Mouse (Mus musculus) heart, postnatal 14 days (tissue): ENCODE results near the gene Hsd17b13. TPM values are rescaled to one million over a fixed set of nuclear protein-coding genes. Genes with fewer than 3 reads are reported as not detected.

ENCODE experiments used
- DNase-seq, 2 experiments: peaks; one replicate each; pipeline ENCODE4 v3.0.0; 2021 to 2022
- intact Hi-C: fragments of 180-260 bp; cut with DNase I; formaldehyde crosslinking; loops from one replicate; pipeline ENCODE4 v1.15.1; 2025
- total RNA-seq, 2 experiments: library from RNA; stranded (reverse); gene quantifications; 2 replicates each; pipeline ENCODE4 v1.2.3; 2021

Hsd17b13 gene
- total RNA-seq, 2 experiments from 2014 or later = not detected

DNA sequence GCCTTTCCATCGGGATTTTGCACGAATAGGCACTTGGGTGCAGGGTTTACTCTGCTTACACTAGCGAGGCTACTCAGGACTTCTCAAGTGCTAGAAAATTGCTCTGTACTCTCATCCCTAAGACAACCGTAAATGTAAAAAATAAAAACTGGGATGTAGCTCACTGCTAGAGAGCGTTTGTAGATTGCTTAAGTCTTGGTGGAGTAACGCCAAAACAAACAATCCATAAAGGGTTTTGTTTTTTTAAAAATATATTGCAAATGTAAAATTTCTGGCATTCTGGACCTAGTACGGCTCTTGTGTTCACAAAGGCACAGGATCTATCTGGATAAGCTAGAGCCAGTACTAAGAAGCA, 49.0 kb downstream of the Hsd17b13 start:
- intact Hi-C loops = loop anchor here (5.0 kb wide), 1 partner anchor 246 kb away; no protein-coding TSS in a partner anchor
- DNase-seq = no peak

DNA sequence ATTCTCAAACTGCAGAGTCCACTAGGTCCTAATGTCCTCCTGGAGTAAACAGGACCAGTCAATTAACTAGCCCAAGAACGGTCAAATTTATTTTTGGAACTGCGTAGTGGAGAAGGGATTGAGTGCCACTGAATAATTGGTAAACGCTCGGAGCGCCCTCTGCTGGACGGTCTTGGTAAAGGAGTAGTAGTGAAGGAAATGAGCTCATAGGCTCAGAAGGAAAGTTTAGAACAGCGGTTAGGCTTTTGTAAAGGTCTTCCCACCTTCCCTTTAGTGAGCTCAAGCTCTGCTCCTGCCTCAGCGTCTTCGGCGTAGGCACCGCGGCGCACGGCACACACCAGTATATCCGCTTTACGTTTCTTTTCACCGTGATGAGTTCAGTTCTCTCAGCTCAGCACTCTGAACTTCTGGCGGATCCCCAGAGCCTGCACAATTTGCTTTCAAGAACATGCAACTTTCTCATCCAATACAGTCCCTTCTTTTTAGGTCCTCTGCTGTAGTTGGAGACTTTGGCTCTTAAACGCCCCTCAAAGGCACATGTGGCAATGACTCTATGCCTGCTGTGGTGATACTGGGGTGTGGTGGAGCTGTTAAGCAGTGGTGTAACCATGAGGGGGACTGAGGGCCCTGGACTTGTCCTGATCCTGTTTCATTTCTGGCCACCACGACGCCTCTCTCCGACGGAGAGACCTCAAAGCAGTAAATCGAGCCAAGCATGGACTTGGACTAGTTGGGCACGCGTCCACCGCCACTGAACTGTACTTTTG, 49.6 kb downstream of the Hsd17b13 start:
- intact Hi-C loops = loop anchor here (1.0 to 5.0 kb wide), 2 partner anchors 71 to 245 kb away; no protein-coding TSS in a partner anchor
- peak; percentile 91 to 97 for DNase-seq

DNA sequence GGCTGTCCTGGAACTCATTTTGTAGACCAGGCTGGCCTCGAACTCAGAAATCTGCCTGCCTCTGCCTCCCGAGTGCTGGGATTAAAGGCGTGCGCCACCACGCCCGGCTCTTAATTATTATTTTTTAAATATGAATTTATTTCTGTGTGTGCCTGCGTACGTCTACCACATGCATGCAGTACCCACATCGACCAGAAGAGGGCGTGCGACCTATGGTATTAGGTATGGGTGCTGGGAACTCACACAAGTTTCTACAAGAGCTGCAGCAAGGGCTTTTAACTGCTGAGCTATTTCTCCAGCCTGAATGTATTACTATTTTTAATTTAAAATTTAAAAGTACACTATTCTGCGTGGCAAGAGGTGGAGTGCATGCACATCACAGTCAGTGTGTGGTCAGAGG, 50.8 kb downstream of the Hsd17b13 start:
- no peak for DNase-seq
- intact Hi-C loops = loop anchor here (5.0 kb wide), 1 partner anchor 244 kb away; no protein-coding TSS in a partner anchor

DNA sequence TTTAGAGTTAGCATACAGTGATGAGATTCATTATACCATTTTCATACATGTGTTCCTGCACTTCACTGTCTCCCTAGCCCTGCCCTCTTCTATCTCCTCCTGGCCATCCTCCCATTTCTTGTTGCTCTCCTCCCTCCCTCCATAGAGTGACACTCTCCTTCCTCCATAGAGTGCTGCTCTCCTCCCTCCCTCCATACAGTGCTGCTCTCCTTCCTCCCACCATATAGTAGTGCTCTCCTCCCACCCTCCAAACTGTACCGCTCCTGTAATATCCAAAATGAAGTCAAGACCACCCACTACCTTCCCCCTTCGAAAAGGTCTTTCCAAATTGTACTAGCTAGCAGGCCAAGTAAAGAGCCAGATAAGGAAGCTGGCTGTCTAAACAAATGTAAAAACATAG, 53.5 kb downstream of the Hsd17b13 start:
- intact Hi-C loops = no loop called here
- no peak for DNase-seq

DNA sequence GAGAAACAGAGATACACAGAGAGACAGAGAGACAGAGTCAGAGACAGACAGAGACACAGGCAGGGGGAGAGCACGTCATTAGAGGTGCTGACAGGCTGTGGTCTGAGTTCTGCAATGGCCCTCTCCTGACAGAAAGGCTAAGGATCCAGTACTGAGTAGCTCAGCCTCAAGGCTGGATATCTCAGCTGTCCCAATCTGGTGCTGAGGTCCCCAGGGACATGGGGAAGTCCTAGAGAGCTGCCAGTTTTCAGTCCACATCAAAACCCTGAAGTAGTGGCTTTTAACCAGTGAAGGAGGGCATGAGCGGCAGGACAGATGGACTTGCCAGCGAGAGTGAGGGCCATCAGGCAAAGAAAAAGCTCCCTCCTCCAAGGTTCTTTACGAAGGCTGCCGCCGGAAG, 54.1 kb downstream of the Hsd17b13 start:
- intact Hi-C loops = no loop called here
- peak; percentile 22 to 35 for DNase-seq

DNA sequence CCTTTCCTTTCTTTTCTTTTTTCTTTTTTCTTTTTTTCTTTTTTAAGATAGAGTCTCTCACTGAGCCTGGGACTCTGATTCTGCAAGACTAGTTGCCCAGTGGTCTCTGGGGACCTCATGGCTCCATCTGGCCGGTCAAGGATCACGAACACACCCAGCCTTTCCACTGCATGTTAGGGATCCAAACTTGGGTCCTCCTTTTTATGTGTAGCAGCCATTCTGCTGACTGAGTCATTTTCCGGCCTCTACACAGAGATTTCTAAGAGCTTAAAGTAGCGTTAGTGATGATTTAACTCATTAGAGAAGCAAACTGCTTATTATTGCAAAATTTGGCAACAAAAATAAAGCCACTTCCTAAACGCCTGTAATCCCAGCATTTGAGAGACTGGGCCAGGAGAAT, 54.8 kb downstream of the Hsd17b13 start:
- peak; percentile 18 to 21 for DNase-seq

DNA sequence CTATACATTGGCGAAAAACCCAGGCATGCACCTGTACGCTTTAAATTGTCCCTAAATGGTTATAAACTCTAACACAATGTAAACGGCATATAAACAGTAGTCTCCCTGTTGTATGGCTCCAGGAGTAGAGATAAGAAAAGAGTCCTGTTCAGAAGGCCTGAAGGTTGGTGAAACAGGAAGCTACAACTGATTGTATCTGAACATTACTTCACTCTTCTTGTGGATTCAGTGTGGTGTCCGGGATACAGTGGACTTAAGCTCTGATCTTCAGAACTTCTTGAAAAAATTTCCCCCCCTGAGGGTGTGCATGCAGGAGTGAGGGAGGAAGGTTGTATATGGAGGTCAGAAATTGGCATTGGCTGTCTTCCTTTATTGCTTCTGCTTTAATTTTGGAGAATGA, 57.7 kb downstream of the Hsd17b13 start:
- no peak for DNase-seq
- intact Hi-C loops = no loop called here

More for the DNA sequence above, 54.8 kb downstream of the Hsd17b13 start:
- intact Hi-C loops = no loop called here

DNA sequence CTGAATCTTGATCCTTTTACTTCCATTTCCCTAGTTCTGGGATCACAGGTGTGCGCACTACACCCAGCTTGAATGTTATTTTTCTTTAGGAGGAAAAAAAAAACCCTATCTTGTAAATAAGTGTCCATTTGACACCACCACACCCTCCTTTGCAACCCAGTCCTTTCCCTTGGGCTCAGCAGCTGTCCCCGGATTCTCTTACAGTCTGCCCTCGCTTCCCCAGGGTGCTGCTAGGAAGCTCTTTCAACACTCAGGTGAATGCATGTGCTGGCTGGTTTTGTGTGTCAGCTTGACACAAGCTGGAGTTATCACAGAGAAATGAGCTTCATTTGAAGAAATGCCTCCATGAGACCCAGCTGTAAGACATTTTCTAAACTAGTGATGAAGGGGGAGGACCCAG, 59.0 kb downstream of the Hsd17b13 start:
- DNase-seq = no peak
- intact Hi-C loops = no loop called here

DNA sequence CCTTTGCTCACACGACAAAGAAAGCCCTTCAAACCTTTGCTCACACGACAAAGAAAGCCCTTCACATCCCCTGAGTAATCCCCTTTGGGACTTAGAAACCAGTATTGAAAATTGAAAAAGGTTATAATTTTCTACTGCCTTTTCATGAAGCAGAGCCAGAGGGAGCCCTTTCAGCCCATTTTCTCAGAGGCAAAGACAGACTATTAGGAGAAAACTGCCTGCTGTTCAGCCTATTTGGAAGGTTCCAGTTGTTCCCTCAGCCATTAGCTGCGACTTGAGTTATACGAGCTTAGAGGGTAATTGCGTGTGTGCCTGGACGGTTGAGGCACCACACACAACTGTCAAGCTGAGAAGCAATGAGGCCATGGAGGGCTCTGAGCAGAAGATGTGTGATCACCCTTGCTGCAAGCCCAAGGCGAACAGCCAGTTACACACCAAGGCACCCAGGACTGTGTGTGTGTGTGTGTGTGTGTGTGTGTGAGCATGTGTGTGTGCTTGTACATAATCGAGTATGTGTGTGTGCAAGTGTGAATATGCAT, 59.8 kb downstream of the Hsd17b13 start:
- intact Hi-C loops = no loop called here
- no peak for DNase-seq

DNA sequence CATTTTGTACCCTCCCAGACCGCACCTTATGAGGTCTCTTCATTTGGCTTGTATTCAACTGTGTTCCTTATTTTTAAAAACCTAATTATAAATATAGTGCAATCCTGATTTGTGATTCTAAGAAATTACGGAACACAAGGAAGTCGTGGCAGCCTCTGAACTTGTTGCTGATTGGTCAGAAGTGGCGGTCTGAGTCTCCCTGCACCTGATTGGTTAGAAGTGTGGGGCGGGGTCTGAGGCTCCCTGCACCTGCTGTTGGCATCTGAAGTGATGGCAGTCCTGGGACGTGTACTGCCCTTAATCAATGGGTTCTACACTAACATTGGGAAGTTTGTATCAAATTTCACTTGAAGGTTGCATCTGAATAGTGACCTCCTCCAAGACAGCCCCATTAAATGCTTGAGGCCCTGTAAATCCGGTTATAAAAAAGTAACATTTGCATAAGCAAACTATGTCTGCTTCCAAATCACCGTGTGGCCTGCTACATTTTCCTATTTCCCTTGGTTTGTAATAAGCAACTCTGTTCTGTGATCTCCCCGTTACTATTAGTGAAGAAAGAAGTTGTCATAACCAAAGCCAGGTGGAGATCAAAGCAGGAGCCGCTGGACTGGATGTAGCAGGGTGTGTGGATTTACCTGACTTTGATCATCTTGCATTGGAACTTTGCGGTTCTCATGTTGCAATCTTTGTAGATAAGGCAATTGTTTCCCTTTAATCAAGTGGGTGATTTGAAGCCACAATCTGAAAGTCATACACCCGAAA, 60.4 kb downstream of the Hsd17b13 start:
- no peak for DNase-seq
- intact Hi-C loops = no loop called here

DNA sequence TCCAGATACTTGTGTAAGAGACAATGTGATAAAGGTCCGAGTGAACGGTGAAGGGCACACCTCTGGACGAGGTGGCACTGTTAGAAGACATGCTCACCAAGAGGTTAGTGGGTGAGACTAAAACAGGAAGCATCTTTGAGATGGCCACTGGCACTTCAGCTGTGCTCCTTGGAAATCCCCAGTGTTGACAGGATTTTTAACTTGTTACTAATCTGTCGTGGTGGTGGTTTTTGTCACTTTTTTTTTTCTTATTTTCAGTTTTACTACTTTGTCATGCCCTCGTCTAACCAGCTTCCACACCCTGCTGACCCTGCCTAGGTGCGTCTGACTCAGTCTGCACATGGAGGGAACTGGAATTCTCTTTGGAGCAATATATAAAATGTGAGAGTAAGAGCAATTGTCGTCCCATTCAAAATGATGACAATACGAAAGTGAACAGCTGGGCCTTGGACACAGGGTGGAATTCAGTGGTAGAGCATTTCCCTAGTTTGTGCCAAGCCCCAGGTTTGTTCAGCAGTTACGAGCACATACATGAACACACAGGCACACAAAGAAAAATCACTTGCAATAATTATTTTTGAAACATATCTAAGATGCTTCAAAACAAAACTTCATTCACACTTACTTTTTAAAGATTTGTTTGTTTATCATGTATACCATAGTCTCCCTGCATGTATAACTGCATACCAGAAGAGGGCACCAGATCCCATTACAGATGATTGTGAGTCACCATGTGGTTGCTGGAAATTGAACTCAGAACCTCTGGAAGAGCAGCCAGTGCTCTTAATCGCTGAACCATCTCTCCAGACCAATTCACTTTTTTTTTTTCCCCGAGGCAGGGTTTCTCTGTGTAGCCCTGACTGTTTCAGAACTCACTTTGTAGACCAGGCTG, 62.6 kb downstream of the Hsd17b13 start:
- intact Hi-C loops = loop anchor here (5.0 kb wide), 1 partner anchor 57 kb away; no protein-coding TSS in a partner anchor
- no peak for DNase-seq

DNA sequence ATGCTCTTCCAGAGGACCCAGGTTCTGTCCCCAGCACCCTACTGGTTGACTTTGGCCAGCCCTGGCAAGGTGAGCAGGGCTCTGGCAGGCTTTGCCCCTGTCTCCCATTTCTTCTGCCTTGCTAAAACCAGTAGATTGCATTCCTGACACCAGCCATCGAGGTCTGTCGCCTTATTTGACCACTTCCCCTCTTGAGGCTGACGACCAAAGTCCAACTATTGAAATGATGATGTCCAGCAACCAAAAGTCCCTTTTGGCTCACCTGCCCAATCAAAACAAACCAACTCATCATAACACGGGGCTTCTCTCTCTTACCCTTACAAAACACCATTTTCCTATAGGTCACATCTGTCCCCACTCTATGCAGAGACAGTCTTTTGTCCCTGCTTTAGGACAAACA, 64.1 kb downstream of the Hsd17b13 start:
- intact Hi-C loops = loop anchor here (5.0 kb wide), 1 partner anchor 56 kb away; no protein-coding TSS in a partner anchor
- DNase-seq = no peak

DNA sequence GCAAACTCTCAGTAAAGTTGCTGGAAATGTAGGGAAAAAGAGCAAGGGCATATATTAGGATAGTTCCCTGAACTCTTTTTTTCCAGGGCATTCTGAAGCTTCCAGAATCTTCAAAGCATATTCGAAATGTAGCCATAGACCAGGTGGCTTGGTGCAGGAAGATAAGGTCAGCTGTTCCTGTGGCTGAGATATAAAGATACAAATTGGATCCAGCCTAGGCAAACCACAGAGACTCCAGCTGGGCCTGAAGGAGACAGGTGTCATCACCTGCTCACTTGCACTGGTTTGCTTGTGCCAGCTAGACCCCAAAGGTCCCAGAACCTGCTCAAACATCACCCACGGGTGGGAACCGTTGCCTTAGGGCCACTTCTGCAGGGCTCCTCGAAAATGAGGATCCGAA, 65.7 kb downstream of the Hsd17b13 start:
- intact Hi-C loops = loop anchor here (5.0 kb wide), 1 partner anchor 54 kb away; no protein-coding TSS in a partner anchor

DNA sequence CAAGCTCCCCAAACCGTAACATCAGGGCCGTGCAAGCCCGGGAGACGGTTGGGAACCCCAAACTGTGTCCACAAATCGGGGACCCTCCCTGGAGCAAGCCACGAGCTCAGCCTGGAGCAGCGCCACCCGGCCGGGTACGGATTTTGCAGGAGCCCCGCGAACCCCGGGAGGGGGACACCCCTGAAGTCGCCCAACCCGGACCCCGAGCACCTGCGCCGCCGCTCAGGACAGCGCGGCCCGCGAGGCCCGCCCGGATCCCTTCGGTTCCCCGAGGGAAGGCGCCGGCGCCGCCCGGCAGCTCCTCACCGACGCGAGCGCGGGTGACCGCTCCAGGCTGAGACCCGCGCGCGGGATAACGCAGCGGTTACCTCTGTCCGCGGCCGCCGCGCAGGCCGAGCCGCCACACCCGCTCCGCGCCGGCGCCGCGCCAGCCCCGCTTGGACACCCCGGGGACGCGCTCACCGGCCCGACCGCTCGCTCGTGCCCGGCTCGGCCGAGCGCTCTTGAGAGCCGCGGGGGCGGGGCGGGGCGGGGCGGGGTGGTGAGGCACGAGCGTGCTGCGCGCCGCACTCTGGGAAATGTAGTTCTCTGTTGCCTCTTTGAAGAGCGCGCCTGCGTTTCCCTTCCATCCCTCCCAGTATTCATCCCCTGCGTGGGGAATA, 66.3 kb downstream of the Hsd17b13 start, which contains the start of gene Klhl8:
Gene Klhl8, minus strand, starts transcription at position 512 of the 662 bp plus-strand sequence.
- peak; percentile 90 to 93 for DNase-seq
- intact Hi-C loops = loop anchor here (5.0 kb wide), 1 partner anchor 54 kb away; no protein-coding TSS in a partner anchor

More for the DNA sequence above, 65.7 kb downstream of the Hsd17b13 start:
- DNase-seq = no peak

DNA sequence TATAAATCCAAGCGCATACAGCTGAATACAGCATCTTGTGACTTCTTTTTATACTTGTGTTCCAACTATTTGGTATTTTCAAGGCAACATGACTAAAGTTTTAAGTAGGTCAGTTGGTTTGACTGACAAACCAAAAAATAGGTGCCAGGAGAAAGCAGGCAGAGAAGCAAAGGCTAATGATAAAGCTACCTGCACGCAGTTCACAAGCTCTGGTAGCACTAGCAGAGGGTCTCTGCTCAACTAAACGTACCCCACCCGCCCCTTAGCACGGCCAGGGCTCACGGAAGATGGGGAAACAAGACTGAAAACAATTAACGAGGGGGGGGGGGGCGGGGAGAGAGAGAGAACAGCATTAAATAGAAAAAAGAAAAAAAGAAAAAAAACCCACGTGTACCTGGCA, 67.1 kb downstream of the Hsd17b13 start:
- no peak for DNase-seq
- intact Hi-C loops = loop anchor here (5.0 kb wide), 1 partner anchor 53 kb away; no protein-coding TSS in a partner anchor

DNA sequence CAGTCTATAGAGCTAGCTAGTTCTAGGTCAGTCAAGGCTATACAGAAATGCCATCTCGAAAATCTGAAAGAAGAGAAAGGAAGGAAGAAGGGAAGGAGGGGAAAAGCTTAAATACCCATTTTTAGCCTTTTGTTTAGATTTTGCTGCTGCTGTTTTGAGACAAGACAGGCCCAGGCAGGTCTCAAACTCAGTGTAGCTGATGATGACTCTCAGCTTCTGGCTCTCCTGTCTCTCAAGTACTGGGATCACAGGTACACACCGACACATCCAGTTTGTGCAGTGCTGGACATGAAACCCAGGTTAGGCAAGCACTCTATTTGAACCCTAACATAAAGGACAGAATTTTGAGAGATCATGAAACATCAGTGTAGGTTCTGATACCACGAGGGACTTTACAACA, 67.7 kb downstream of the Hsd17b13 start:
- no peak for DNase-seq
- intact Hi-C loops = no loop called here

DNA sequence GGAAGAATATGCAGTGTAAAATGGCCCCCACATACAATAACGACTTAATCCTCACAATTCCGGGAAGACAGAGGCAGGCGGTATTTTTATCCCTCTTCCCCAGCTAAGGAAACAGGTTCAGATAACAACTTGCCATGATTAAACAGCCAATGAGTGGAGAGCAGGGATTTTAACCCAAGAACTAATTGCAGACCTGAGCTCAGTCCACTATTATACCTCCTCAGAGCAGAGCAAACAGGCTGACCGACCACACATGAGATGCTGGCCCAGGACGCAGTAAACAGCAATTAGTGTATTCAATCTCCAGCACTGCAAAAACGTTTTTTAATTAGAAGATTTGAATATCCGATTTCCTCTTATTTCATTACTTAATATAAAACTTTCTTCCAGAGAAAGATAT, 68.4 kb downstream of the Hsd17b13 start:
- no peak for DNase-seq
- intact Hi-C loops = no loop called here

DNA sequence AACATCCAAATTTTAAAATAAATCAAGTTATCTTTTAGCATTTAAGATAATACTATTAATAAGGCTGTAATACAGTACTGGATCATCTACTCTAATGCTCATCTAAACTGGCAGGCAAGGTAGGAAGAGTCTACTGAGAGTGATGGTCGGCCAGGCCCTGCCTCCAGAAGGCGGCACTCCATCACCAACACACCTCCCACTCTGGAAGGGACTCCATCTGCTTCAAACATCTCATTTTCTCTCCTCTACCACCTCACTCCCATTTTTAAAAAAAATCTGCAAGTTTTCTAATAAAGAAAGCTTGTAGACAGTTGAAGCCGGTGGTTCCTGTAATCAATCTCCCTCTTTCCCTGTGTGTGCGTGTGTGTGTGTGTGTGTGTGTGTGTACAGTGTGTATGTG, 69.4 kb downstream of the Hsd17b13 start:
- DNase-seq = no peak
- intact Hi-C loops = no loop called here

DNA sequence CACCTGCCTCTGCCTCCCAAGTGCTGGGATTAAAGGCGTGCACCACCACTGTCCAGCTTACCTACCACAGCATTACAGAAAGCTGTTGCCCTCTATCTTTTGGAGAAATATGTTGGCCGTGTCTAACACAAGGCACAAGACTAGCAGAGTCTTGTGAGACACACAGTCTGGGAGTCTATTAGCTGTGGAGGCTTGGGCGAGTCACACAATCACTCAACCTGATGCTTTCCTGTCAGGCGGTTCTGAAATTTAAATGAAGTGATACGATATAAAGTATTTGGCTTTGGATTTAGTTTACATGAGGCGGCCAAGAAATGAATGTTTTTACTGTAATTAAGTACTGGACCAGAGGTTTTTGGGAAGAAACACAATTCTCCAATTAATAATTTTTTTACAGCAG, 71.0 kb downstream of the Hsd17b13 start:
- intact Hi-C loops = no loop called here
- no peak for DNase-seq
